Comparison of ENCODE assay signal across 18 mouse cellular contexts in the genomic region with DNA sequence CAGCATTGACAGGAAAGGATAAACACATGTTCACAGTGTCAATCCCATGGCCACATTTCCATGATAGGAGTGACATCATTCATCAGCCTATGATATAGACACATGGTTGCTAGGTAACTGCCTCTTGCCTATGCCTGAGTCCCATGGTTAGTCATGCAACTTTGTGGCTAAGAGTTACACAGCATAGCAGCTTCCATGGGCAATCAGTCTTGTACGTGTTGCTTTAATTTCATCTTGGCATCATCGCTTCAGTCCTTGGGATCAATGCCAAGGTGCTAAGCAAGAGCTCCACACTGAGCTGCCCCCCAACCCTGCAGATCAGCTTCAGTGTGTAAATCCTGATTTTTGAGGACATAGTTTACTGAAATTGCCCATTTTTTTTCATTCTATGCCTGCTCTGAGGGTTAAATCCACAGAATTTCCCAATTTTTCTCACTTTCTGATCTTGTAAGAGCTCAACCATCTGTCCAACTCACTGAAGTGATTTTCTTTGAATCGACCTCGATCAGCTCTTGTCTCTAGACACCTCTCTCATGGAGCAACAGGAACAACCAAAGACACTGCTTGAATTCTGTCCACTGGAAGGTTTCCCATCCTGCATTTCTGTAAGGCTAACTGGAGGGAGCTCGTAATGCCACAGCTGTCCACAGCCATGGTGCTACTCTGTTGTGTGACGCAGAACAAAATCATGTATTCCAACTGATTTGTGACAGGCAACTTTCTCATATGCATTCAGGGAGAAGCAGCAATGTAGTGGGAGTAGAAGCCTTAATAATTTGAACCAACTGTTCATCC.
DNase-seq lines count a peak whose midpoint lies in the region; ATAC-seq and TF ChIP-seq lines count a peak whose summit lies in the region.
"Had no signal": no experiment of that assay in that cellular context is flagged by ENCODE, and none has a peak within 500 bp of the region (broad histone marks: within the 10 kb centered on the region; RNA-seq: fewer than 3 reads in every experiment).

No protein-coding gene starts in this region.

- ATAC-seq in frontal cortex, adult (ENCODE audit: low TSS enrichment) = peak; percentile 57
- ATAC-seq: activated CD4-positive, CD25-positive, alpha-beta regulatory T cell, adult 4 months; liver, embryonic 12.5 days; midbrain, embryonic 15.5 days had no signal

- TF ChIP-seq CTCF in left cerebral cortex, adult 2 months (IDR thresholded peaks at IDR 0.05) = no peak

- H3K4me3 ChIP-seq in left cerebral cortex, adult 2 months = no peak overlapping the region
- H3K4me3 ChIP-seq: embryonic facial prominence, embryonic 13.5 days; kidney, embryonic 15.5 days; liver, embryonic 12.5 days; midbrain, embryonic 15.5 days had no signal

- intact Hi-C loops in left cerebral cortex, postnatal 25 days (cut with DNase I) = no loop called here
- intact Hi-C loops in left cerebral cortex, adult 2 months (cut with DNase I) = no loop called here

- DNase-seq in adrenal gland, adult 8-10 months = peak; percentile 9
- DNase-seq in adrenal gland, postnatal 25 days = no peak
- DNase-seq in frontal cortex, postnatal 25 days (ENCODE audit: low spot score in 2 of 2) = no peak
- peak; percentile 11 to 36 for DNase-seq in left cerebral cortex, postnatal 25 days (ENCODE audit: low spot score in 2 of 2)
- no peak for DNase-seq in left cerebral cortex, adult 2 months (ENCODE audit: extremely low spot score in 1 of 2, low spot score in 2 of 2)
- peak; percentile 17 for DNase-seq in 3T3-L1 (ENCODE audit: low read depth, low spot score)
- no peak for DNase-seq in right cerebral cortex, postnatal 25 days
- DNase-seq: cerebellum, postnatal 36 days; gastrocnemius, postnatal 25 days; right cerebral cortex, postnatal 14 days; thymus, postnatal 36 days had no signal

- no peak overlapping the region for H3K27ac ChIP-seq in left cerebral cortex, adult 2 months
- H3K27ac ChIP-seq: embryonic facial prominence, embryonic 13.5 days; kidney, embryonic 15.5 days; liver, embryonic 12.5 days; macrophage; midbrain, embryonic 15.5 days had no signal

Comparison
In these comparisons a context has a peak if more than half of its experiments do, and no peak if none do; other contexts are left out.
1. DNase-seq: peak in adrenal gland, adult 8-10 months (single experiment), left cerebral cortex, postnatal 25 days (2 of 2) and 3T3-L1 (single experiment); none in adrenal gland, postnatal 25 days (single experiment), frontal cortex, postnatal 25 days (0 of 2), left cerebral cortex, adult 2 months (0 of 2) and right cerebral cortex, postnatal 25 days (single experiment).